Mouse (Mus musculus): ENCODE results near the gene Ankra2. TPM values are rescaled to one million over a fixed set of nuclear protein-coding genes. Genes with fewer than 3 reads are reported as not detected.

Gene Ankra2
- total and polyA plus RNA-seq, 2 experiments from 2014 or later, result 18.5 to 40.9 TPM

GRCm38 (mm10) chr13:98239978-98240641 lies 22.8 kb upstream of the Ankra2 start:
- H3K9me3 ChIP-seq (replicated peaks; ENCODE audit: control insufficient read depth, low read length), result no peaks in the 10 kb centered on the region
- 17% methylated on average over 12 of the region's 12 CpGs for WGBS

GRCm38 (mm10) chr13:98241531-98242282 lies 21.2 kb upstream of the Ankra2 start:
- Histone ChIP-seq H3K27ac (ENCODE audit: low read depth) (no peak overlapping the region), H3K4me3 (ENCODE audit: low read depth, low read length) (no peak overlapping the region), H3K4me2 (ENCODE audit: low read depth, low read length) (no peak overlapping the region), H3K9ac (replicated peaks; ENCODE audit: low read depth, low read length) (no peak overlapping the region), H3K27me3 (ENCODE audit: control insufficient read depth, insufficient read depth, low read length) (no peaks in the 10 kb centered on the region), H3K9me3 (replicated peaks; ENCODE audit: control insufficient read depth, low read length) (no peaks in the 10 kb centered on the region), H3K4me1 (ENCODE audit: control insufficient read depth, insufficient read depth) (no peaks in the 10 kb centered on the region), H3K36me3 (replicated peaks; ENCODE audit: control insufficient read depth, insufficient read depth, low read length) (no peaks in the 10 kb centered on the region)
- no peak for ATAC-seq (ENCODE audit: insufficient read depth, low read depth)
- TF ChIP-seq CTCF (IDR thresholded peaks at IDR 0.05; ENCODE audit: low read depth) (no peak), EP300 (IDR thresholded peaks at IDR 0.05; ENCODE audit: low read depth) (no peak)
- WGBS, result 53% methylated on average over 9 of the region's 9 CpGs
- DNase-seq (ENCODE audit: low spot score), result no peak

More at GRCm38 (mm10) chr13:98239978-98240641, 22.8 kb upstream of the Ankra2 start:
- ATAC-seq (ENCODE audit: insufficient read depth, low read depth), result no peak
- no peak overlapping the region for H3K4me2 ChIP-seq (ENCODE audit: low read depth, low read length)
- no peaks in the 10 kb centered on the region for H3K4me1 ChIP-seq (ENCODE audit: control insufficient read depth, insufficient read depth)
- H3K9ac ChIP-seq (replicated peaks; ENCODE audit: low read depth, low read length), result no peak overlapping the region
- H3K27me3 ChIP-seq (ENCODE audit: control insufficient read depth, insufficient read depth, low read length), result no peaks in the 10 kb centered on the region
- H3K4me3 ChIP-seq (ENCODE audit: low read depth, low read length), result no peak overlapping the region
- TF ChIP-seq CTCF (IDR thresholded peaks at IDR 0.05; ENCODE audit: low read depth) (peak; percentile 89), EP300 (IDR thresholded peaks at IDR 0.05; ENCODE audit: low read depth) (no peak)
- H3K36me3 ChIP-seq (replicated peaks; ENCODE audit: control insufficient read depth, insufficient read depth, low read length), result no peaks in the 10 kb centered on the region
- DNase-seq (ENCODE audit: low spot score), result peak; percentile 30
- no peak overlapping the region for H3K27ac ChIP-seq (ENCODE audit: low read depth)

DNA sequence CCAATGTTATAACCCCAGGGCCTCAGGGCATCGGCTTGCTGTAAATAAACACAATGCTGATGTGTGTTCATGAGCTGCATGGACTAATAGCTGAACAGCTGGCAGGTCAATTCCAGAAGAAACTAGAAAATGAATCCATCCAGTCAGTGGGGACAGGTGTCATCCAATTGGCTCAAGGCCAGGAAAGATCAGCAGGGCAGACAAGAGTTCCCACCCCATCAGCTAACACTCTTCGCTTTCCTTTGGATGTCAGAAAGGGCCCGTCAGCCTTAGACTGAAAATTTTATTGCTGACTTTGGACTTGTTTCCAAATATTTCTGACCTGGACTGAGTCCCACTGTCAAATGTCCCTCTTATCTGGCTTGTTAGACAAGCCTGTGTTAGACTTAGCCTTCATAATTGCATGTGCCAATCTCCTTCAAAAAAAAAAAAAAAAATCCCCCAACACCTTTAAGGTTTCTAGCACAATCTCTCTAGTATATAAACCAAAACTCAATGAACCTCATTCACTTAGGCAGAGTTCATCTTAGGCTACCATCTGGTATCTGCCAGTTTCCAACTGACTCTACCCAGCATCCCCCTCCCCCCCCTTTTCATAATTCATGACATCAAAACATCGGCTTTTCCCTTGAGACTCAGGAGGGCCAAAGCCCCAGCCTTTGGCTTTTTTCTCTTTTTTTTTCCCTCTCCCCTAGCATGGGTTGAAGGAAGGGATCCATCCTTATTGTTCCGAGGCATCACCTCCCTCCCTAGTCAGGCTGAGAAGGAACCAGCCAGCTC lies 18.1 kb upstream of the Ankra2 start:
- no peaks in the 10 kb centered on the region for H3K4me1 ChIP-seq (ENCODE audit: control insufficient read depth, insufficient read depth)
- 58% methylated on average over 4 of the region's 5 CpGs for WGBS
- no peak overlapping the region for H3K4me2 ChIP-seq (ENCODE audit: low read depth, low read length)
- TF ChIP-seq CTCF (IDR thresholded peaks at IDR 0.05; ENCODE audit: low read depth) (no peak), EP300 (IDR thresholded peaks at IDR 0.05; ENCODE audit: low read depth) (no peak)
- no peak overlapping the region for H3K27ac ChIP-seq (ENCODE audit: low read depth)
- peaks cover 21% of the 10 kb centered on the region for H3K36me3 ChIP-seq (replicated peaks; ENCODE audit: control insufficient read depth, insufficient read depth, low read length)
- H3K9ac ChIP-seq (replicated peaks; ENCODE audit: low read depth, low read length), result no peak overlapping the region
- no peaks in the 10 kb centered on the region for H3K27me3 ChIP-seq (ENCODE audit: control insufficient read depth, insufficient read depth, low read length)
- no peak for ATAC-seq (ENCODE audit: insufficient read depth, low read depth)
- H3K4me3 ChIP-seq (ENCODE audit: low read depth, low read length), result no peak overlapping the region
- DNase-seq (ENCODE audit: low spot score), result no peak
- H3K9me3 ChIP-seq (replicated peaks; ENCODE audit: control insufficient read depth, low read length), result no peaks in the 10 kb centered on the region

DNA sequence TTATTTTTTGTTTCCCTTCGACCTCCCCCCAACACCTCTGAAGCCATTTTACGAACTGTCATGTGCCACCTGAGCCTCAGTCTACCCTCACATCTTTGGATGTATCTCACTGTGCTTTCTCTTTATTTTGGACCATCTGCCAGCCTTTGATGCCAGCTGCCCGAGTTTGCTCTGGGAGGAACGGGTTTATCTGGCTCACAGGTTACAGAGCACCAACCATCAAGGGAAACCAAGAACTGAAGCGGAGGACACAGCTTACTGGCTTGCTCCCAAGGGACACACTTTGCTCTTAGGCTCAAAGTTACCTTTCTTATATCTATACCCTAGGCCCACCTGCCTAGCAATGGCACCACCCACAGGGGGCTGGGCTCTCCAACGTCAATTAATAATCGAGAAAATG lies 17.5 kb upstream of the Ankra2 start:
- Histone ChIP-seq H3K4me2 (ENCODE audit: low read depth, low read length) (no peak overlapping the region), H3K9ac (replicated peaks; ENCODE audit: low read depth, low read length) (no peak overlapping the region), H3K36me3 (replicated peaks; ENCODE audit: control insufficient read depth, insufficient read depth, low read length) (peaks cover 27% of the 10 kb centered on the region), H3K4me1 (ENCODE audit: control insufficient read depth, insufficient read depth) (no peaks in the 10 kb centered on the region), H3K27ac (ENCODE audit: low read depth) (no peak overlapping the region), H3K4me3 (ENCODE audit: low read depth, low read length) (no peak overlapping the region), H3K27me3 (ENCODE audit: control insufficient read depth, insufficient read depth, low read length) (no peaks in the 10 kb centered on the region), H3K9me3 (replicated peaks; ENCODE audit: control insufficient read depth, low read length) (no peaks in the 10 kb centered on the region)
- ATAC-seq (ENCODE audit: insufficient read depth, low read depth) (no peak), DNase-seq (ENCODE audit: low spot score) (no peak)
- no peak for TF ChIP-seq EP300 (IDR thresholded peaks at IDR 0.05; ENCODE audit: low read depth)
- TF ChIP-seq CTCF (IDR thresholded peaks at IDR 0.05; ENCODE audit: low read depth), result no peak
- WGBS, result 68% methylated on average over 7 of the region's 7 CpGs

GRCm38 (mm10) chr13:98249594-98249993 lies 13.3 kb upstream of the Ankra2 start:
- ATAC-seq (ENCODE audit: insufficient read depth, low read depth), result no peak
- Histone ChIP-seq H3K4me3 (ENCODE audit: low read depth, low read length) (no peak overlapping the region), H3K27me3 (ENCODE audit: control insufficient read depth, insufficient read depth, low read length) (no peaks in the 10 kb centered on the region), H3K9ac (replicated peaks; ENCODE audit: low read depth, low read length) (no peak overlapping the region), H3K27ac (ENCODE audit: low read depth) (no peak overlapping the region), H3K36me3 (replicated peaks; ENCODE audit: control insufficient read depth, insufficient read depth, low read length) (peaks cover 66% of the 10 kb centered on the region), H3K4me2 (ENCODE audit: low read depth, low read length) (no peak overlapping the region), H3K4me1 (ENCODE audit: control insufficient read depth, insufficient read depth) (no peaks in the 10 kb centered on the region), H3K9me3 (replicated peaks; ENCODE audit: control insufficient read depth, low read length) (no peaks in the 10 kb centered on the region)
- 91% methylated on average over 10 of the region's 10 CpGs for WGBS
- no peak for DNase-seq (ENCODE audit: low spot score)
- TF ChIP-seq EP300 (IDR thresholded peaks at IDR 0.05; ENCODE audit: low read depth) (no peak), CTCF (IDR thresholded peaks at IDR 0.05; ENCODE audit: low read depth) (no peak)
